Mouse (Mus musculus) MEL-GATA-1-ER (cell line): ENCODE measurements at regions not wholly inside any gene's neighbourhood (a gene's known extent, or its start where the extent isn't known, plus 50 kb on each side); places are given as distances from the start of the nearest gene placed in this dataset.

ENCODE experiments used
- DNase-seq: peaks from one replicate; pipeline ENCODE4 v3.0.0-alpha.2; 2012; ENCODE audit warnings: low read depth; ENCODE audit errors: extremely low read depth

- no peak for DNase-seq
These were observed 1009.0 kb upstream of the Cited2 start for GRCm38 (mm10) chr10:16714065-16714464.

- DNase-seq = no peak
These were observed 1008.5 kb upstream of the Cited2 start for GRCm38 (mm10) chr10:16714526-16714925.

GRCm38 (mm10) chr10:16742246-16742645 is 980.8 kb upstream of the Cited2 start:
- no peak for DNase-seq

GRCm38 (mm10) chr10:16751546-16751945 is 971.5 kb upstream of the Cited2 start:
- no peak for DNase-seq

- DNase-seq = no peak
These were observed 933.3 kb upstream of the Cited2 start for GRCm38 (mm10) chr10:16789641-16790243.

GRCm38 (mm10) chr10:16803978-16804377 is 919.0 kb upstream of the Cited2 start:
- DNase-seq = no peak

- no peak for DNase-seq
These were observed 912.3 kb upstream of the Cited2 start for GRCm38 (mm10) chr10:16810716-16811115.

- DNase-seq = no peak
These were observed 909.0 kb upstream of the Cited2 start for GRCm38 (mm10) chr10:16814013-16814412.

GRCm38 (mm10) chr10:16861534-16861933 is 861.5 kb upstream of the Cited2 start:
- no peak for DNase-seq

- DNase-seq = no peak
These were observed 856.1 kb upstream of the Cited2 start for GRCm38 (mm10) chr10:16866914-16867313.

- no peak for DNase-seq
These were observed 848.9 kb upstream of the Cited2 start for GRCm38 (mm10) chr10:16874131-16874530.

GRCm38 (mm10) chr10:16878197-16878596 is 844.8 kb upstream of the Cited2 start:
- no peak for DNase-seq

- no peak for DNase-seq
These were observed 829.7 kb upstream of the Cited2 start for GRCm38 (mm10) chr10:16893316-16893715.

- DNase-seq = no peak
These were observed 827.7 kb upstream of the Cited2 start for GRCm38 (mm10) chr10:16895332-16895731.

- no peak for DNase-seq
These were observed 800.1 kb upstream of the Cited2 start for GRCm38 (mm10) chr10:16922888-16923287.

GRCm38 (mm10) chr10:16923851-16924250 is 799.2 kb upstream of the Cited2 start:
- DNase-seq = no peak

GRCm38 (mm10) chr10:16937705-16938104 is 785.3 kb upstream of the Cited2 start:
- no peak for DNase-seq

GRCm38 (mm10) chr10:16951636-16952035 is 771.4 kb upstream of the Cited2 start:
- no peak for DNase-seq

- no peak for DNase-seq
These were observed 762.0 kb upstream of the Cited2 start for GRCm38 (mm10) chr10:16960971-16961370.

GRCm38 (mm10) chr10:16962463-16962862 is 760.6 kb upstream of the Cited2 start:
- DNase-seq = no peak

GRCm38 (mm10) chr10:16978770-16979169 is 744.2 kb upstream of the Cited2 start:
- no peak for DNase-seq

- DNase-seq = no peak
These were observed 732.8 kb upstream of the Cited2 start for GRCm38 (mm10) chr10:16990227-16990626.

GRCm38 (mm10) chr10:16993789-16994188 is 729.2 kb upstream of the Cited2 start:
- no peak for DNase-seq

- no peak for DNase-seq
These were observed 728.5 kb upstream of the Cited2 start for GRCm38 (mm10) chr10:16994526-16994925.
